Mouse (Mus musculus): ENCODE measurements around the gene Chrng. TPM values are rescaled to one million over a fixed set of nuclear protein-coding genes. Genes with fewer than 3 reads are reported as not detected.

Gene Chrng
- polyA plus RNA-seq, 1 experiment, result not detected

GRCm38 (mm10) chr1:87184751-87185139 lies 19.7 kb upstream of the Chrng start:
- H3K27me3 ChIP-seq (ENCODE audit: control insufficient read depth, insufficient read depth, low read length), result no peaks in the 10 kb centered on the region
- H3K36me3 ChIP-seq (ENCODE audit: control insufficient read depth, insufficient read depth, low read length), result no peaks in the 10 kb centered on the region
- peak overlapping the region; percentile 36 for H3K4me3 ChIP-seq (ENCODE audit: control insufficient read depth, low read depth, low read length)
- H3K27ac ChIP-seq (ENCODE audit: control insufficient read depth, insufficient read depth, low read depth, low read length), result no peak overlapping the region
- H3K4me1 ChIP-seq (ENCODE audit: control insufficient read depth, insufficient read depth, low read length), result peaks cover 42% of the 10 kb centered on the region
- TF ChIP-seq POLR2A (IDR thresholded peaks at IDR 0.05; ENCODE audit: control insufficient read depth, low read depth, low read length) (no peak), CTCF (IDR thresholded peaks at IDR 0.05; ENCODE audit: control insufficient read depth, insufficient read depth, insufficient replicate concordance, low read depth, low read length) (peak; percentile 79)

- Histone ChIP-seq H3K4me1 (ENCODE audit: control insufficient read depth, insufficient read depth, low read length) (peaks cover 42% of the 10 kb centered on the region), H3K27me3 (ENCODE audit: control insufficient read depth, insufficient read depth, low read length) (no peaks in the 10 kb centered on the region), H3K36me3 (ENCODE audit: control insufficient read depth, insufficient read depth, low read length) (no peaks in the 10 kb centered on the region), H3K27ac (ENCODE audit: control insufficient read depth, insufficient read depth, low read depth, low read length) (no peak overlapping the region), H3K4me3 (ENCODE audit: control insufficient read depth, low read depth, low read length) (no peak overlapping the region)
- TF ChIP-seq CTCF (IDR thresholded peaks at IDR 0.05; ENCODE audit: control insufficient read depth, insufficient read depth, insufficient replicate concordance, low read depth, low read length) (no peak), POLR2A (IDR thresholded peaks at IDR 0.05; ENCODE audit: control insufficient read depth, low read depth, low read length) (no peak)
Measured at GRCm38 (mm10) chr1:87185526-87185925, 18.9 kb upstream of the Chrng start.

GRCm38 (mm10) chr1:87186261-87187036 lies 18.0 kb upstream of the Chrng start:
- no peak overlapping the region for H3K27ac ChIP-seq (ENCODE audit: control insufficient read depth, insufficient read depth, low read depth, low read length)
- H3K36me3 ChIP-seq (ENCODE audit: control insufficient read depth, insufficient read depth, low read length), result no peaks in the 10 kb centered on the region
- TF ChIP-seq POLR2A (IDR thresholded peaks at IDR 0.05; ENCODE audit: control insufficient read depth, low read depth, low read length), result no peak; the same call in 1 of the 2 replicates
- TF ChIP-seq CTCF (IDR thresholded peaks at IDR 0.05; ENCODE audit: control insufficient read depth, insufficient read depth, insufficient replicate concordance, low read depth, low read length), result no peak
- H3K27me3 ChIP-seq (ENCODE audit: control insufficient read depth, insufficient read depth, low read length), result no peaks in the 10 kb centered on the region
- peak overlapping the region; percentile 80 for H3K4me3 ChIP-seq (ENCODE audit: control insufficient read depth, low read depth, low read length)
- H3K4me1 ChIP-seq (ENCODE audit: control insufficient read depth, insufficient read depth, low read length), result peaks cover 42% of the 10 kb centered on the region

GRCm38 (mm10) chr1:87187037-87187355 lies 17.5 kb upstream of the Chrng start:
- Histone ChIP-seq H3K27me3 (ENCODE audit: control insufficient read depth, insufficient read depth, low read length) (no peaks in the 10 kb centered on the region), H3K4me3 (ENCODE audit: control insufficient read depth, low read depth, low read length) (peak overlapping the region; percentile 80), H3K36me3 (ENCODE audit: control insufficient read depth, insufficient read depth, low read length) (no peaks in the 10 kb centered on the region), H3K4me1 (ENCODE audit: control insufficient read depth, insufficient read depth, low read length) (peaks cover 42% of the 10 kb centered on the region), H3K27ac (ENCODE audit: control insufficient read depth, insufficient read depth, low read depth, low read length) (no peak overlapping the region)
- TF ChIP-seq POLR2A (IDR thresholded peaks at IDR 0.05; ENCODE audit: control insufficient read depth, low read depth, low read length), result no peak
- TF ChIP-seq CTCF (IDR thresholded peaks at IDR 0.05; ENCODE audit: control insufficient read depth, insufficient read depth, insufficient replicate concordance, low read depth, low read length), result peak; percentile 86; the same call in 1 of the 2 replicates

GRCm38 (mm10) chr1:87190429-87190828 lies 14.0 kb upstream of the Chrng start, which contains the start of gene Chrnd:
Gene Chrnd, plus strand, starts transcription at chr1:87190607.
- no peak within 1 kb of the TSS for H3K4me3 ChIP-seq (ENCODE audit: control insufficient read depth, low read depth, low read length)
- H3K4me1 ChIP-seq (ENCODE audit: control insufficient read depth, insufficient read depth, low read length), result peaks cover 17% of the 10 kb centered on the region
- H3K27ac ChIP-seq (ENCODE audit: control insufficient read depth, insufficient read depth, low read depth, low read length), result no peak within 1 kb of the TSS
- TF ChIP-seq CTCF (IDR thresholded peaks at IDR 0.05; ENCODE audit: control insufficient read depth, insufficient read depth, insufficient replicate concordance, low read depth, low read length), result no peak
- TF ChIP-seq POLR2A (IDR thresholded peaks at IDR 0.05; ENCODE audit: control insufficient read depth, low read depth, low read length), result no peak
- H3K36me3 ChIP-seq (ENCODE audit: control insufficient read depth, insufficient read depth, low read length), result no peaks in the 10 kb centered on the region
- H3K27me3 ChIP-seq (ENCODE audit: control insufficient read depth, insufficient read depth, low read length), result no peaks in the 10 kb centered on the region

GRCm38 (mm10) chr1:87197296-87197695 lies 7.2 kb upstream of the Chrng start:
- no peaks in the 10 kb centered on the region for H3K36me3 ChIP-seq (ENCODE audit: control insufficient read depth, insufficient read depth, low read length)
- no peaks in the 10 kb centered on the region for H3K27me3 ChIP-seq (ENCODE audit: control insufficient read depth, insufficient read depth, low read length)
- no peaks in the 10 kb centered on the region; the same call in 1 of the 2 replicates for H3K4me1 ChIP-seq (ENCODE audit: control insufficient read depth, insufficient read depth, low read length)
- TF ChIP-seq POLR2A (IDR thresholded peaks at IDR 0.05; ENCODE audit: control insufficient read depth, low read depth, low read length) (no peak), CTCF (IDR thresholded peaks at IDR 0.05; ENCODE audit: control insufficient read depth, insufficient read depth, insufficient replicate concordance, low read depth, low read length) (no peak)
- H3K27ac ChIP-seq (ENCODE audit: control insufficient read depth, insufficient read depth, low read depth, low read length), result no peak overlapping the region
- H3K4me3 ChIP-seq (ENCODE audit: control insufficient read depth, low read depth, low read length), result no peak overlapping the region

- H3K27me3 ChIP-seq (ENCODE audit: control insufficient read depth, insufficient read depth, low read length), result no peaks in the 10 kb centered on the region
- no peaks in the 10 kb centered on the region for H3K36me3 ChIP-seq (ENCODE audit: control insufficient read depth, insufficient read depth, low read length)
- no peak overlapping the region for H3K4me3 ChIP-seq (ENCODE audit: control insufficient read depth, low read depth, low read length)
- TF ChIP-seq POLR2A (IDR thresholded peaks at IDR 0.05; ENCODE audit: control insufficient read depth, low read depth, low read length) (no peak), CTCF (IDR thresholded peaks at IDR 0.05; ENCODE audit: control insufficient read depth, insufficient read depth, insufficient replicate concordance, low read depth, low read length) (no peak)
- no peaks in the 10 kb centered on the region; the same call in 1 of the 2 replicates for H3K4me1 ChIP-seq (ENCODE audit: control insufficient read depth, insufficient read depth, low read length)
- H3K27ac ChIP-seq (ENCODE audit: control insufficient read depth, insufficient read depth, low read depth, low read length), result no peak overlapping the region
Measured at GRCm38 (mm10) chr1:87198119-87199065, 6.1 kb upstream of the Chrng start.

All from testis, adult 2 months (tissue).